18 mouse cellular contexts compared by ENCODE assay signal in the genomic region with DNA sequence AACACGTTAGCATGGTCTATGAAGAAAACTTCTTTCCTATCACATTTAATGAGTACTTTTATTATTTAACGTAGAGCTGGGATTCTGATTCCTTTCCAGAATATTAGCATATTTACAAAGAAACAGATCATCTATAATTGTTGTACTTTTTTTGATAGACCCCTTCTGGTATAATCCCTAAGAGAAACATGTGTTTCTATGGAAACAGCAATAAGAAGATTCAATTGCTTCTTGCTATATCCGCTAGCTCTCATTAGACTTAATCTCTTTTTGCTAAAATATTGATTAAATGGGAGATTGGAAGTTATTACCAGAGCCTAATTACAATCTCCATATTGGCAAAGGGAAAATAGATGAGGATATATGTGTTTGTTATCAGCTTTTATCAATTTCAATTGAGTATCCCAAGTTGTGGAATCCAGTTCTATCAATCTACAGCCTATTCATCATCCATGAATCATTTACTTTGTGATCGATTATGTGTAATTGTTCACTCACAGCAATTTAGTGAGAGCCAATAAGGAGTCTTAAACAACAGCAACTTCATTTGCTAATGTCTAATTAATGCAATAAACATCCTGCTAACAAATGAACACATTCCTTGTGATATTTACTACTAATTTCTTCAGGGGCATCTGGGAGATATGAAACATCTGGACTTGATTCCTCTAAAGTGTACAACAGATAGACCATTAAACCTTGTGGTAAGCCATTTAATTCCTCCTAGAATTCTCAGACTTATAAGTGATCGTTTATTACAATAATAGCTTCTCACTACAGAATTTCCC.
"Had no signal": no experiment of that assay in that cellular context is flagged by ENCODE, and none has a peak within 500 bp of the region (broad histone marks: within the 10 kb centered on the region; RNA-seq: fewer than 3 reads in every experiment).

No protein-coding gene starts in this region.

- H3K9me3 ChIP-seq: liver, embryonic 15.5 days; lung, embryonic 15.5 days; megakaryocyte, embryonic 14.5 days; midbrain, embryonic 13.5 days; midbrain, embryonic 15.5 days; stomach, embryonic 15.5 days had no signal

- H3K4me2 ChIP-seq: liver, embryonic 15.5 days; lung, embryonic 15.5 days; midbrain, embryonic 11.5 days; midbrain, embryonic 13.5 days; midbrain, embryonic 15.5 days; stomach, embryonic 15.5 days had no signal

- DNase-seq: liver, postnatal 0 days; lung, adult 2 months; lung, postnatal 14 days; lung, postnatal 36 days; right cerebral cortex, postnatal 14 days; thymus, adult 2 months; thymus, postnatal 25 days; thymus, postnatal 4 days had no signal

- H3K27me3 ChIP-seq: liver, embryonic 15.5 days; lung, embryonic 15.5 days; megakaryocyte, embryonic 14.5 days; midbrain, embryonic 13.5 days; midbrain, embryonic 15.5 days; stomach, embryonic 15.5 days had no signal

- H3K4me3 ChIP-seq: liver, embryonic 15.5 days; lung, embryonic 15.5 days; megakaryocyte, embryonic 14.5 days; midbrain, embryonic 13.5 days; midbrain, embryonic 15.5 days; stomach, embryonic 15.5 days had no signal

- H3K27ac ChIP-seq: liver, embryonic 15.5 days; lung, embryonic 15.5 days; macrophage; midbrain, embryonic 13.5 days; midbrain, embryonic 15.5 days; stomach, embryonic 15.5 days; stomach, postnatal 0 days had no signal

- ATAC-seq: liver, postnatal 0 days; lung, postnatal 0 days; midbrain, embryonic 13.5 days; midbrain, embryonic 15.5 days had no signal

- H3K4me1 ChIP-seq: liver, embryonic 15.5 days; lung, embryonic 15.5 days; megakaryocyte, embryonic 14.5 days; midbrain, embryonic 13.5 days; midbrain, embryonic 15.5 days; stomach, embryonic 15.5 days had no signal

- H3K36me3 ChIP-seq: liver, embryonic 15.5 days; lung, embryonic 15.5 days; midbrain, embryonic 13.5 days; midbrain, embryonic 15.5 days; stomach, embryonic 15.5 days had no signal

- H3K9ac ChIP-seq: liver, embryonic 15.5 days; liver, postnatal 0 days; lung, embryonic 15.5 days; midbrain, embryonic 13.5 days; midbrain, embryonic 15.5 days; stomach, embryonic 15.5 days had no signal
